Mouse (Mus musculus): ENCODE data around the gene Rbm19. TPM values are rescaled to one million over a fixed set of nuclear protein-coding genes. Genes with fewer than 3 reads are reported as not detected.

Gene Rbm19
- polyA plus RNA-seq (2015; fragmentation: Nextera tagmentation; extraction: Ambion mirVana) = 17.8 and 20.2 TPM in 2 replicates

DNA sequence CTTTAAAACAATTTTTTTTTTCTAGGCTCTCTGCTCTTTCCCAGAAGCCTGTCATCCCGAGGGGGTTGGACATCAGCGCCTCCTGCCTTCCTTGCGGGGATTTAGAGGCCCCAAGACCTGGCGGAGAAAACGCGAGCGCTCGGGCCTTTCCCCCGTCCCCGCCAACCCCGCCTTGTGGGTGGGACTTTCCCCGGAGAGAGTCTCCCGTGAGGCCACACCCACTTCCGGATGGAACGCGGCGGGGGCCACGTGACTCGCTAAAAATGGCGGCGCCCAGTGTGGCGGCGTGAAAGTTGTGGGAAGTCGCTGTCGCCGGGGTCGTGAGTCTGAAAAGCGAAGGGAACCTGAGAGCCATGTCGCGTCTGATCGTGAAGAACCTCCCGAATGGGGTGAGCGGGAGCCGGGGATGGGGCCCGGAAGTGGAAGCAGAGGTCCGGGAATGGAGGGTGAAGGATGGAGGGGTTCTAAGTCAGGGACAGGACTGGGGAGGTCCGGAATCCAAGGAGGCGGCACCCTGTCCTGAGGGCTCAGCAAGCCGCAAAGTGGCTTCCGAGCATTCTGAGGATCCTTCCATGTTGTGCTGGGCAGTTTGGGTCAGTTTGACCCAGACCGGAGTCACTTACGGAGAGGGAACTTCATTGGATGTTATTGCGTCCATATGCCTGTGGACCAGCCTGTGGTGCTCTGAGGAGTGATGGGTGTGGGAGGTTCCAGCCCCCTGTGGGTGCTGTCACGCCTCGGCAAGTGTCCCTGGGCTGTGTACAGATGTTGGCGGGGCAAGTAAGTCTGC lies at the start of gene Rbm19:
Gene Rbm19 (plus strand): TSS at position 205 of the 790 bp plus-strand sequence.
- H3K9ac ChIP-seq = peak within 1 kb of the TSS; percentile 72
- peak within 1 kb of the TSS; percentile 82 for H3K4me3 ChIP-seq
- peaks cover 25% of the 10 kb centered on the region for H3K36me3 ChIP-seq (ENCODE audit: poor library complexity, severe bottlenecking)
- peak within 1 kb of the TSS; percentile 10; the same call in 1 of the 2 replicates for H3K27ac ChIP-seq
- H3K4me2 ChIP-seq = peak within 1 kb of the TSS; percentile 89
- ATAC-seq = peak; percentile 90
- peaks cover 9% of the 10 kb centered on the region for H3K4me1 ChIP-seq
- no peaks in the 10 kb centered on the region for H3K9me3 ChIP-seq (replicated peaks)
- peaks cover 4% of the 10 kb centered on the region; the same call in 1 of the 2 replicates for H3K27me3 ChIP-seq
- WGBS = 1% methylated on average over 46 of the region's 46 CpGs

- Histone ChIP-seq H3K27me3 (no peaks in the 10 kb centered on the region), H3K9ac (no peak overlapping the region), H3K36me3 (ENCODE audit: poor library complexity, severe bottlenecking) (no peaks in the 10 kb centered on the region), H3K4me1 (no peaks in the 10 kb centered on the region), H3K27ac (no peak overlapping the region), H3K4me3 (no peak overlapping the region), H3K9me3 (replicated peaks) (no peaks in the 10 kb centered on the region), H3K4me2 (no peak overlapping the region)
- ATAC-seq = no peak
- 71% methylated on average over 6 of the region's 6 CpGs for WGBS
Measured at GRCm38 (mm10) chr5:120067266-120067665, 49.0 kb upstream of the Rbm19 start.

- 77% methylated on average over 9 of the region's 9 CpGs for WGBS
- Histone ChIP-seq H3K4me1 (no peaks in the 10 kb centered on the region), H3K9me3 (replicated peaks) (no peaks in the 10 kb centered on the region), H3K27ac (no peak overlapping the region), H3K36me3 (ENCODE audit: poor library complexity, severe bottlenecking) (no peaks in the 10 kb centered on the region), H3K9ac (no peak overlapping the region), H3K27me3 (no peaks in the 10 kb centered on the region), H3K4me3 (no peak overlapping the region), H3K4me2 (no peak overlapping the region)
- no peak for ATAC-seq
Measured at GRCm38 (mm10) chr5:120074101-120074500, 42.2 kb upstream of the Rbm19 start.

GRCm38 (mm10) chr5:120080027-120080426 lies 36.2 kb upstream of the Rbm19 start:
- H3K4me1 ChIP-seq = no peaks in the 10 kb centered on the region
- no peak overlapping the region for H3K4me3 ChIP-seq
- 0 out of 2 replicates have a peak, but pooled peaks cover 5% of the 10 kb centered on the region for H3K27me3 ChIP-seq
- WGBS = 77% methylated on average over 9 of the region's 9 CpGs
- H3K9ac ChIP-seq = no peak overlapping the region
- no peak overlapping the region for H3K27ac ChIP-seq
- ATAC-seq = no peak
- no peak overlapping the region for H3K4me2 ChIP-seq
- no peaks in the 10 kb centered on the region for H3K36me3 ChIP-seq (ENCODE audit: poor library complexity, severe bottlenecking)
- H3K9me3 ChIP-seq (replicated peaks) = no peaks in the 10 kb centered on the region

- H3K36me3 ChIP-seq (ENCODE audit: poor library complexity, severe bottlenecking) = no peaks in the 10 kb centered on the region
- no peak overlapping the region for H3K27ac ChIP-seq
- no peak overlapping the region for H3K9ac ChIP-seq
- 82% methylated on average over 6 of the region's 6 CpGs for WGBS
- no peaks in the 10 kb centered on the region for H3K4me1 ChIP-seq
- H3K27me3 ChIP-seq = peaks cover 5% of the 10 kb centered on the region; the same call in 1 of the 2 replicates
- ATAC-seq = no peak
- H3K9me3 ChIP-seq (replicated peaks) = no peaks in the 10 kb centered on the region
- no peak overlapping the region for H3K4me3 ChIP-seq
- no peak overlapping the region for H3K4me2 ChIP-seq
Measured at GRCm38 (mm10) chr5:120080468-120080867, 35.8 kb upstream of the Rbm19 start.

- Histone ChIP-seq H3K36me3 (ENCODE audit: poor library complexity, severe bottlenecking) (no peaks in the 10 kb centered on the region), H3K4me3 (no peak overlapping the region), H3K27ac (no peak overlapping the region), H3K4me2 (no peak overlapping the region), H3K9ac (no peak overlapping the region), H3K27me3 (peaks cover 33% of the 10 kb centered on the region), H3K9me3 (replicated peaks) (no peaks in the 10 kb centered on the region), H3K4me1 (no peaks in the 10 kb centered on the region)
- ATAC-seq = peak; percentile 65; the same call in 1 of the 2 replicates
- WGBS = under 1% methylated on average over 16 of the region's 16 CpGs
Measured at GRCm38 (mm10) chr5:120088561-120088960, 27.7 kb upstream of the Rbm19 start.

- H3K36me3 ChIP-seq (ENCODE audit: poor library complexity, severe bottlenecking) = no peaks in the 10 kb centered on the region
- ATAC-seq = no peak
- H3K9me3 ChIP-seq (replicated peaks) = no peaks in the 10 kb centered on the region
- 54% methylated on average over 7 of the region's 7 CpGs for WGBS
- H3K4me1 ChIP-seq = no peaks in the 10 kb centered on the region
- no peak overlapping the region for H3K9ac ChIP-seq
- H3K27me3 ChIP-seq = peaks cover 15% of the 10 kb centered on the region
- H3K4me2 ChIP-seq = no peak overlapping the region
- no peak overlapping the region for H3K4me3 ChIP-seq
- no peak overlapping the region for H3K27ac ChIP-seq
Measured at GRCm38 (mm10) chr5:120094602-120095001, 21.7 kb upstream of the Rbm19 start.

- Histone ChIP-seq H3K4me1 (no peaks in the 10 kb centered on the region), H3K27ac (no peak overlapping the region), H3K4me3 (no peak overlapping the region), H3K27me3 (peaks cover 3% of the 10 kb centered on the region; the same call in 1 of the 2 replicates), H3K4me2 (no peak overlapping the region), H3K9ac (no peak overlapping the region), H3K36me3 (ENCODE audit: poor library complexity, severe bottlenecking) (no peaks in the 10 kb centered on the region), H3K9me3 (replicated peaks) (no peaks in the 10 kb centered on the region; the same call in 1 of the 2 replicates)
- ATAC-seq = no peak
- 78% methylated on average over 9 of the region's 9 CpGs for WGBS
Measured at GRCm38 (mm10) chr5:120097042-120097441, 19.2 kb upstream of the Rbm19 start.

GRCm38 (mm10) chr5:120100814-120101213 lies 15.5 kb upstream of the Rbm19 start:
- Histone ChIP-seq H3K27ac (no peak overlapping the region), H3K4me3 (no peak overlapping the region), H3K9ac (no peak overlapping the region), H3K4me1 (no peaks in the 10 kb centered on the region), H3K9me3 (replicated peaks) (no peaks in the 10 kb centered on the region; the same call in 1 of the 2 replicates), H3K4me2 (no peak overlapping the region), H3K27me3 (no peaks in the 10 kb centered on the region), H3K36me3 (ENCODE audit: poor library complexity, severe bottlenecking) (no peaks in the 10 kb centered on the region)
- WGBS = 88% methylated on average over 6 of the region's 6 CpGs
- ATAC-seq = no peak

- no peak for ATAC-seq
- WGBS = 96% methylated on average over 8 of the region's 8 CpGs
- no peak overlapping the region for H3K27ac ChIP-seq
- H3K4me2 ChIP-seq = no peak overlapping the region
- H3K9me3 ChIP-seq (replicated peaks) = no peaks in the 10 kb centered on the region; the same call in 1 of the 2 replicates
- no peak overlapping the region for H3K4me3 ChIP-seq
- no peak overlapping the region for H3K9ac ChIP-seq
- 0 out of 2 replicates have a peak, but pooled peaks cover 6% of the 10 kb centered on the region for H3K27me3 ChIP-seq
- no peaks in the 10 kb centered on the region for H3K36me3 ChIP-seq (ENCODE audit: poor library complexity, severe bottlenecking)
- H3K4me1 ChIP-seq = no peaks in the 10 kb centered on the region
Measured at GRCm38 (mm10) chr5:120102097-120102496, 14.2 kb upstream of the Rbm19 start.

DNA sequence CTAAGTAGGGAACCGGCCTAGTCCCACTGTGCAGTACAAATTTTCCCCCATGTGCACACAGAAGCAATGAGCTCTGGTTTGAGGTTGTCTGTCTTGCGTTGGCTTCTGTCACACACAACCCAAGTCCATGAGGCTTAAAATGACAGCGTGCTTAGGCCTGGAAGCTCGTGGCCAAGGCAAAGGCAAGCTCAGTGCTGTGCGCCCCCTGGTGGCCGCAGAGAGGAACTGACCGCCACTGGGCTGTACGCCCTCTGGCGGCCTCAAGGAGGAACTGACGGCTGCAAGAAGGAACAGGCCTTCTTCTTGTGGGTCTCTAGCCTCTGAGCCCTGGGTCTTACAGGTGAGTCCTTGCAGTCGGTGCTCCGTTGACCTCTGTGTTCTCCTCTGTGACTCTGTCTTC lies 13.5 kb upstream of the Rbm19 start:
- Histone ChIP-seq H3K4me1 (no peaks in the 10 kb centered on the region), H3K36me3 (ENCODE audit: poor library complexity, severe bottlenecking) (no peaks in the 10 kb centered on the region), H3K4me2 (no peak overlapping the region), H3K9ac (no peak overlapping the region), H3K9me3 (replicated peaks) (no peaks in the 10 kb centered on the region; the same call in 1 of the 2 replicates), H3K27me3 (0 out of 2 replicates have a peak, but pooled peaks cover 8% of the 10 kb centered on the region), H3K27ac (no peak overlapping the region), H3K4me3 (no peak overlapping the region)
- WGBS = 20% methylated on average over 12 of the region's 12 CpGs
- 0 out of 2 replicates have a peak, but pooled peaks have one; percentile 24 for ATAC-seq

DNA sequence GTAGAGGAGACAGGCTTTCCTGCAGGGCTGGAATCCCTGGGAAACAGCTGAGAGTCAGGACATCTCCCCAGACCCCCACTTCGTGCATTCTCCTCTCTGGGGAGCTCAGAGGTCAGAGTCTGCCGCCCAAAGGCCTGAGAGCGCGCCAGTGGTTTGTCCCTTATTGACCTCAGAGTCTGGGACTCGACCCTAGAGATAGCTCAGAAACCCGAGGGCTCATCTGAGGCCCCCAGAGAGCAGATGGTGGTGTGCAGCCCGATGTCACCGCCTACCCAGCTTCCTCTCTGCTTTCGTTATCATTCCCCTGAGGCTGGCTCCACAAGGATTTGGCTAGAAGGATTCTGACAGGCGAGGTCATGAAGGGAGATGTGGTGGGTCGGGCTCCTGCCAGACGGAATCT lies 12.8 kb upstream of the Rbm19 start:
- WGBS = 75% methylated on average over 12 of the region's 12 CpGs
- ATAC-seq = no peak
- Histone ChIP-seq H3K27ac (no peak overlapping the region), H3K27me3 (0 out of 2 replicates have a peak, but pooled peaks cover 8% of the 10 kb centered on the region), H3K9ac (no peak overlapping the region), H3K36me3 (ENCODE audit: poor library complexity, severe bottlenecking) (no peaks in the 10 kb centered on the region), H3K9me3 (replicated peaks) (no peaks in the 10 kb centered on the region; the same call in 1 of the 2 replicates), H3K4me2 (no peak overlapping the region), H3K4me3 (no peak overlapping the region), H3K4me1 (no peaks in the 10 kb centered on the region)
